Mouse (Mus musculus) G1E (cell line): ENCODE measurements around the gene Hs6st3. TPM values are rescaled to one million over a fixed set of nuclear protein-coding genes. Genes with fewer than 3 reads are reported as not detected.

ENCODE experiments used
- ATAC-seq: 2 replicates; pipeline ENCODE4 v1.8.0; 2016; ENCODE audit warnings: mild to moderate bottlenecking; ENCODE audit not compliant: insufficient number of reproducible peaks, poor library complexity, low FRiP score, severe bottlenecking; ENCODE audit errors: extremely low read depth
- DNase-seq: peaks from one replicate; pipeline ENCODE4 v3.0.0; 2012; ENCODE audit warnings: low spot score
- H3K27me3 ChIP-seq: 2 replicates; pipeline ENCODE4 v1.6.1; 2012; ENCODE audit warnings: mild to moderate bottlenecking, low read length, inconsistent platforms; ENCODE audit not compliant: insufficient read depth
- H3K36me3 ChIP-seq: replicated peaks from 2 replicates; pipeline ENCODE3; 2012; ENCODE audit warnings: mild to moderate bottlenecking, inconsistent platforms
- H3K4me1 ChIP-seq: 2 replicates; pipeline ENCODE4 v1.6.1; 2012; ENCODE audit warnings: low read depth, low read length, inconsistent platforms, mixed read lengths; ENCODE audit not compliant: insufficient read depth
- H3K4me3 ChIP-seq: 2 replicates; pipeline ENCODE4 v1.5.1; 2012; ENCODE audit warnings: low read depth, mild to moderate bottlenecking, inconsistent platforms, low read length, moderate library complexity, mixed read lengths
- H3K9me3 ChIP-seq: replicated peaks from 2 replicates; pipeline ENCODE4 v1.6.1; 2012; ENCODE audit warnings: inconsistent platforms
- CTCF ChIP-seq: IDR thresholded peaks from 2 replicates; pipeline ENCODE4 v1.5.1; 2012; ENCODE audit warnings: low read depth, low read length, inconsistent platforms, mixed read lengths
- GATA1 ChIP-seq: IDR thresholded peaks from 2 replicates; pipeline ENCODE4 v1.6.1; 2012; ENCODE audit warnings: borderline replicate concordance, low read length, inconsistent platforms, mixed read lengths
- GATA2 ChIP-seq: IDR thresholded peaks from 2 replicates; pipeline ENCODE4 v1.6.1; 2012; ENCODE audit warnings: low read depth, low read length, inconsistent platforms, borderline replicate concordance
- POLR2AphosphoS5 ChIP-seq: IDR thresholded peaks from 2 replicates; pipeline ENCODE4 v1.6.1; 2012; ENCODE audit warnings: low read depth, low read length, inconsistent platforms; ENCODE audit not compliant: insufficient replicate concordance
- TAL1 ChIP-seq: conservative IDR thresholded peaks from 2 replicates; pipeline ENCODE4 v1.6.1; 2012; ENCODE audit warnings: low read depth, low read length, inconsistent platforms, mixed read lengths
- polyA plus RNA-seq: library from polyadenylated mRNA; stranded (reverse); fragments of >175 nt; gene quantifications from 2 replicates; pipeline ENCODE4 v1.2.3, GENCODE M21; 2012
- total RNA-seq, 2 experiments: library from RNA; stranded (forward) in 1 of 2; stranded (reverse) in 1 of 2; fragments of 200-1000 nt in 1 of 2; fragments of >200 nt in 1 of 2; fragmentation: Nextera tagmentation in 1 of 2; gene quantifications; 2 replicates each; pipeline ENCODE4 v1.2.3; 2014 to 2017

Hs6st3 gene
- total RNA-seq (2014; fragmentation: Nextera tagmentation) (not detected in 2 replicates), total RNA-seq (2017) (0.11 and 0.12 TPM in 2 replicates), polyA plus RNA-seq (not detected in 2 replicates)

- peaks cover 47% of the 10 kb centered on the region for H3K9me3 ChIP-seq
- no peak for DNase-seq
- no peaks in the 10 kb centered on the region for H3K36me3 ChIP-seq
- TF ChIP-seq POLR2AphosphoS5 (no peak), GATA2 (no peak), CTCF (no peak), GATA1 (no peak), TAL1 (no peak)
- no peak for ATAC-seq
- peak within 1 kb of the TSS; percentile 13; the same call in 1 of the 2 replicates for H3K4me3 ChIP-seq
- H3K4me1 ChIP-seq = no peaks in the 10 kb centered on the region
- no peaks in the 10 kb centered on the region; the same call in 1 of the 2 replicates for H3K27me3 ChIP-seq
Measured at GRCm38 (mm10) chr14:119137906-119138785, at the start of gene Hs6st3. Gene Hs6st3 (plus strand): TSS chr14:119138341.

- no peak for TF ChIP-seq CTCF
- TF ChIP-seq TAL1 = no peak
- TF ChIP-seq GATA1 = no peak
- no peaks in the 10 kb centered on the region for H3K36me3 ChIP-seq
- ATAC-seq = no peak
- H3K4me1 ChIP-seq = no peaks in the 10 kb centered on the region; the same call in 1 of the 2 replicates
- peak within 1 kb of the TSS; percentile 53; the same call in 1 of the 2 replicates for H3K4me3 ChIP-seq
- H3K9me3 ChIP-seq = peaks cover 17% of the 10 kb centered on the region
- DNase-seq = no peak
- H3K27me3 ChIP-seq = no peaks in the 10 kb centered on the region
Measured at GRCm38 (mm10) chr14:119098851-119099569, 39.1 kb upstream of the Hs6st3 start, which contains the start of gene Uggt2. Gene Uggt2 (minus strand): TSS chr14:119099430.

GRCm38 (mm10) chr14:119099570-119099891 is 38.6 kb upstream of the Hs6st3 start:
- H3K27me3 ChIP-seq = no peaks in the 10 kb centered on the region
- H3K9me3 ChIP-seq = peaks cover 17% of the 10 kb centered on the region
- TF ChIP-seq CTCF (no peak), GATA1 (no peak), TAL1 (no peak), POLR2AphosphoS5 (no peak), GATA2 (no peak)
- H3K4me3 ChIP-seq = peak overlapping the region; percentile 53; the same call in 1 of the 2 replicates
- no peaks in the 10 kb centered on the region; the same call in 1 of the 2 replicates for H3K4me1 ChIP-seq
- ATAC-seq (no peak), DNase-seq (no peak)
- no peaks in the 10 kb centered on the region for H3K36me3 ChIP-seq

GRCm38 (mm10) chr14:119107591-119107990 is 30.6 kb upstream of the Hs6st3 start:
- Histone ChIP-seq H3K27me3 (no peaks in the 10 kb centered on the region), H3K4me1 (no peaks in the 10 kb centered on the region), H3K36me3 (no peaks in the 10 kb centered on the region), H3K9me3 (peaks cover 20% of the 10 kb centered on the region), H3K4me3 (no peak overlapping the region)
- DNase-seq (no peak), ATAC-seq (no peak)
- TF ChIP-seq GATA1 = no peak
- no peak for TF ChIP-seq TAL1
- no peak for TF ChIP-seq GATA2
- no peak for TF ChIP-seq POLR2AphosphoS5
- TF ChIP-seq CTCF = no peak

- DNase-seq = no peak
- no peak for ATAC-seq
- peaks cover 20% of the 10 kb centered on the region for H3K9me3 ChIP-seq
- no peaks in the 10 kb centered on the region for H3K27me3 ChIP-seq
- H3K36me3 ChIP-seq = no peaks in the 10 kb centered on the region
- no peak overlapping the region for H3K4me3 ChIP-seq
- TF ChIP-seq POLR2AphosphoS5 = no peak
- TF ChIP-seq TAL1 = no peak
- H3K4me1 ChIP-seq = no peaks in the 10 kb centered on the region
Measured at GRCm38 (mm10) chr14:119108776-119109301, 29.3 kb upstream of the Hs6st3 start.

GRCm38 (mm10) chr14:119109776-119110218 is 28.3 kb upstream of the Hs6st3 start:
- TF ChIP-seq GATA1 (no peak), CTCF (no peak), POLR2AphosphoS5 (no peak), TAL1 (no peak)
- Histone ChIP-seq H3K4me1 (no peaks in the 10 kb centered on the region), H3K36me3 (no peaks in the 10 kb centered on the region), H3K4me3 (no peak overlapping the region), H3K27me3 (no peaks in the 10 kb centered on the region), H3K9me3 (peaks cover 20% of the 10 kb centered on the region)
- DNase-seq = no peak
- ATAC-seq = 0 out of 2 replicates have a peak, but pooled peaks have one; percentile 26
